Mouse (Mus musculus) bone marrow, adult 2 months (tissue): ENCODE measurements around the gene Dus1l.

Experiments
- CTCF ChIP-seq: fragments of 200-500 bp; IDR thresholded peaks from 2 replicates; pipeline ENCODE4 v1.5.1; 2011; ENCODE audit warnings: low read length, control low read depth; ENCODE audit not compliant: control insufficient read depth, insufficient read depth
- POLR2A ChIP-seq: fragments of 200-500 bp; IDR thresholded peaks from 2 replicates; pipeline ENCODE4 v1.6.1; 2011; ENCODE audit warnings: low read depth, mild to moderate bottlenecking, control low read depth, low read length, borderline replicate concordance; ENCODE audit not compliant: control insufficient read depth

DNA sequence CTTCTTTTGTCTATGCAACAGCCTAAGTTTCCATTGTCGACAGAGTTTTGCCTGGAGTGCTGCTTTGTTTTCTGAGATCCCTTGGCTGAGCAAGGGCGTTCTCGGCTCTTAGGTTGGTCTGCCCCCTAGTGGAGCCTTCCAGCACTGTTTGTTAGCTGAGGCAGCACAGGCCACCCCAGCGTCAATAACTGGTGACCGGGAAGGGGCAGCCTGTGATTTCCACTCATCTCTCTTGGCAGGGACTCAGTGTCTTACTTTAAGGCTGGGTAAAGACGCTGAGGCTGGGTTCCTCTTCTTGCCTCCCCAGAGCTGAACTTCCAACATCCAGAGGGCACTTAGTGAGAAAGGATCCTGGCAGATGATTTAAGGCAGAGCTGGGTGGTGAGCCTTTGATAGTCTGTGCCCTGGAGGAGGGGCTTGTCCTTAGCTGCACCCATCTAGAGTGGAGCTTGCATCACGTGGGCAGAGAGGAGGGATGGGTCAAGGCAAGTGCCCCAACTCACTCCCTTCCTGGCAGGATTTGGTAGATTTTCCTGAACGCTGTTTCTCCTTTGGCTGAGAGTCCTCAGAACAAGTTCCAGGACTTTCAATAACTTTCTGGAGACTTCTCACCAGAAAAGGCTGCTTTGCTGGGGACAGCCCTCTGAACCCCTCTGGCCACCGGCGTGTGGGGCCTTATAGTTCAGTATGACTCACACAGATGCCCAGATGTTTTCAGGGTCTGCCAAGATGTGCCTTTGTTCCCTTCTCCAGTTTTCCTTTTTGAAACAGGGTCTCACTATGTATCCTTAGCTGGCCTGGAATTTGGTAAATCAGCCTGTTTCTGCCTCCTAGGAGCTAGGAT is 4.1 kb upstream of the Dus1l start:
- TF ChIP-seq CTCF = peak; percentile 94
- no peak for TF ChIP-seq POLR2A
